Mouse (Mus musculus): ENCODE measurements around the gene Coro6.

Gene Coro6

DNA sequence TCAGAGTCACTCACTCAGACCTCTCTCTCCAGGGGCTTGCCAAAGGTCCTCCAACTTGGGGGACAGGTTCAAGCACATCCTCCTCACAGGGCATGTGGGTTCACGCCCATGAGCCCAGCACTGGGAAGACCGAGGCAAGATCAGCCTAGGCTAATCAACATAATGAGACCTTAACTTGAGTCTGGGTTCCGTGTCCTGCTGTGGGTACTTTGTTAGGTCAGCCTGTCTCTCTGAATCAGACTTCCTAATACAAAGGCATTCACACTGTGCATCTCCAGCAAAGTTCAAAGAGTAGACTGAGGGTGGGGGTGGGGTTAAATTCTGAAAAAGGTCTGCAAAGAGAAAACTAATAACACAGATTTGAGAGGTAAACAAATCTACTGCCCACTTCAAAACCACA is 2.9 kb downstream of the Coro6 start:
- DNase-seq, result no peak

DNA sequence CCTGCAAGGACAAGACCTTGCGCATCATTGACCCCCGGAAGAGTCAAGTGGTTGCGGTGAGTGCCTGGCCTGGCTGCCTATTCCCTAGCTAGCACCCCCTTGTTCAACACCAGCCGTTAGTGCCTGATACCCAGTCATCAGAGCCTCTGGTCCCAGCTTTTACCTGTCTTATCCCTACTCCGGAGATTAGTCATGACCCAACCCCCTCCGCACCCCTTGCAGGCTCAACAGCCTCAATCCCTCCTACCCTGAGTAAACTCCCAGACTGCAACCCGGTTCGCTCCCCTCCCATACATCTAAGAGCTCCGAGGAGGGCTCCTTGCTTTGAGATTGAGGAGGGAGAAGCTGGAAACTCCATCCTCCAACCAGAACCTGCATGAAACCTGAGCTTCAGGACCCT is 4.3 kb downstream of the Coro6 start:
- DNase-seq, result no peak

DNA sequence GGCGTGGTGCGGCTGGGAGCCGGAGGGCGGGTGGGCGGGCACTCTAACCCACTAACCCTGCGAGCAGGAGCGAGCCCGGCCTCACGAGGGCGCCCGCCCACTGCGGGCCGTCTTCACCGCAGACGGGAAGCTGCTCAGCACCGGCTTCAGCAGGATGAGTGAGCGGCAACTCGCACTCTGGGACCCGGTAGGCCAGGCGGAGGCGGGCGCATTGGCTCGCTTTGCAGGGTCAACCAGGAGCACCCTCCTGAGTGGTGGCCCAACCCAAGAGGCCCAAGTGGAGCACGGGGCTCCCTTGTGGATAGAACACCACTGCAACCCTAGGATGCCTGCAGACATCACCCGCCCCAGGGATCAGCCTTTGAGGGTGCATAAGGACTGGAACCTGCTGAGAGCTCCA is 4.9 kb downstream of the Coro6 start:
- DNase-seq, result peak; percentile 87

DNA sequence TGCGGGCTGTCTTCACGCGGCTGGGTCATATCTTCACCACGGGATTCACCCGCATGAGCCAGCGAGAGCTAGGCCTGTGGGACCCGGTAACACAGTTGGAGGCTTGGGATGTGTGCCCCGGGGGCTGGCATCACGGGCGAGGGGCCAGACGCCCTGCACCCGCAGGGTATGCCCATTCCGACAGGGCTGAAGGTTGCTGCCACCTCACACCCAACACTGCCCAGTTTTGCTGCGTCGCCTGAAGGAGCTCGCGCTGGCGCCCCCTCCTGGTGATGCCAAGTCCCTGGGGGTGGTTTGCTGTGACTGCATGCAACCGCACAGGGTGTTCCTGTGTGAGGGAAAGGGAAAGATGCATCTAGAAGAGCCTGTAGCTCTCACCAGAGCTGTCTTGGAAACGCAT is 5.6 kb downstream of the Coro6 start:
- peak; percentile 89 for DNase-seq

DNA sequence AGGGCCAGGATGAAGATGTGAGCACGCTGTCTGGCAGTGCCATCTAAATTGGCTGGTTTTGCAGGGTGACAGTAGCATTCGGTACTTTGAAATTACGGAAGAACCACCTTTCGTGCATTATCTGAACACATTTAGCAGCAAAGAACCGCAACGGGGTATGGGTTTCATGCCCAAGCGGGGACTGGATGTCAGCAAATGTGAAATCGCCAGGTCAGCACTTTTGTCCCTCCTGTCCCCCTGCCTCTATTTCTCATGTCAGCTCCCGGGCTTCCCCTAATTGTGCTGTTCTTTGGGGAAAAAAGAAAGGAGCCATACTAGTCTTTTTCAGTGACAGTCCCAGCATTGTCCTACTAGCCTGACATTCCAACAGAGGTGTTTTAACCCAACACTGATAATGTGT is 6.2 kb downstream of the Coro6 start:
- no peak for DNase-seq

DNA sequence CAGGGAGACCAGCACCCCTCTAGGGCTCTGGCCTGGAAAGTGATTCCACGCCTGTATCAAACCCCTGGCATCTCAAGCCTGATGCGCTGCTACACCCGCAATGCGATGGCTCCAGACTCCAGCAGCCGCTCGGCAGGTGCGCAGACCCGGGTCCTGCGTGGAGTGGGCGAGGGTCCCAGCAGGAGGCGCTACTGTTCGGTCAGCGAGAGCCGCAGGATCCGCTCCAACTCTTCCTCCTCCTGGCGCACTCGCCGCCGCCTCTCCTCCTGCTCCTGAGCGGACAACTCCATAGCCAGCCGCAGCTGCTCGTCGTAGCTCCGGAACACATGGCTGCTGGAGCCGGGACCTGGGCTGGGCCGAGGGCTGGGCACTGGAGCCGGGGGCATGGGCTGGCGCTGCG is 9.2 kb downstream of the Coro6 start:
- DNase-seq, result no peak

DNA sequence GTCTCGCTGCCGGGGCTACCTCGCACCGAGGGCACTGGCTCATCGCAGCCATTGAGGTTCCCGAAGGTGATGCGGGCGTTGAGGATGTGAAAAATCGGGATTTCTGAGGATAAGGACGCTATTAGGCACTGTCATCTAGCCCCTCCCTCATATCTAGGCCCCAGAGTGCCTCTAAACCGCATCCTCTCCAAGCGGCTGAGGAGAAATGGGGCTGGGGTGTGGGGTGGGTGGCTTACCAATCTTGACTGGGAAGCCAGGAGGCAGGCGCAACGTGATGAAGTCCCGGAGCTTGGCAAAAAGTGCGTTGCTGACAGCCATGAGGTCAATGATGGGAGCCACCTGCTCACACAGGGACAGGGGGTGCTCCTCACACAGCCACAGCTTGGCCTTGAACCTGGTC is 10.6 kb downstream of the Coro6 start:
- DNase-seq, result no peak

DNA sequence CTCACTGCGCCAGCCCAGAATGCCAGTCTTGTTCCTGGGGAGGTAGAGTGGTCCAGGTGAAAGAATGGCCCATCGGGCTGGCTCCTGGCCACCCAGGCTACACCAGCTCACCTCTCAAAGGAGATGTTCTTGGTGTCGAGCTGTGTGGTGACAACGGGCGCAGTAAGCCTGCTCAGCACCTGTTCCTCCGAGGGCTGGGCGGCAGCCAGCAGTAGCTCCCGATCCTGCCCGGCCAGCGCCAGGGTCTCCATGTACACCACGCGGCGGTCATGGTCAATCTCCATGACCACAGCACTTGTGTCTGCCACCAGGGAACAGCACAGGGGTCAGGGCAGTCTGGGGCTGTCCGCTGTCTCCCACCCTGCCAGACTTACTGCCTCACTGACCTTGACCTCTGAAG is 14.0 kb downstream of the Coro6 start:
- no peak for DNase-seq

DNA sequence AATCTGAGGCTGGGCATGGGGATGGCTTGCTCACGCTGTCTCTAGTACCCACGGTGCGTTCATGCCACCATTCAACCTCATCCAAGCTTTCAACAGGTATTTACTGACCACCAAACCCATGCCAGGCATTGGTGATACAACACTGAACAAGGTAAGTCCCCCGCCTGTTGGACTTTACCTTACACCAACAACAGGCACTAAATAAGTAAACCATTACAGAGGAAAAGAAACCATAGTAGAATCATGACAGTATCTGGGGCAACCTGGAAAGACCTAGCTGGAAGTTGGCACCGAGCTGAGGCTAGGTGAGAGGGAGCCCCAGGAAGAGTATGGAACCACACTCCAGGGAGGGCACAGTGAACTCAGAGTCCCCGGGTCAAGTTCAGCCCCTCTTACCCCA is 14.7 kb downstream of the Coro6 start:
- no peak for DNase-seq

DNA sequence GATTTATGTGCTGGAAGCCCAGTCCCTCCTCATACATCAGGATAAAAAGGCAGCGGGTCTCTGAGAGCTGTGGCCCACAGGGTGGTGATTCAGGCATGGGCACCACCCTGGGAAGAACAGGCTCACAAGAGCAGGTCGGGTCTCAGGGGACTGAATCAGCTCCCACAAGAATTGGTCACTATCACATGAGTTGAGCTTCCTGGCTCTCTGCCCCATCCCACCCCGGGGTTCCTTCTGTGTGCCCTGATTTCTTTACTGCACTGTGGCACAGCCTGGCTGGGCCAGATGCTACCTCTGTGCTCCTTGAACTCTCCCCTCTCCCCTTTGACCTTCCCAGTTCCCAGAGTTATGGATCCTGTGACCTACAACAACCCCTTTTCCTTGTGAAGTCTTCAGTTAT is 20.8 kb downstream of the Coro6 start:
- DNase-seq, result no peak

DNA sequence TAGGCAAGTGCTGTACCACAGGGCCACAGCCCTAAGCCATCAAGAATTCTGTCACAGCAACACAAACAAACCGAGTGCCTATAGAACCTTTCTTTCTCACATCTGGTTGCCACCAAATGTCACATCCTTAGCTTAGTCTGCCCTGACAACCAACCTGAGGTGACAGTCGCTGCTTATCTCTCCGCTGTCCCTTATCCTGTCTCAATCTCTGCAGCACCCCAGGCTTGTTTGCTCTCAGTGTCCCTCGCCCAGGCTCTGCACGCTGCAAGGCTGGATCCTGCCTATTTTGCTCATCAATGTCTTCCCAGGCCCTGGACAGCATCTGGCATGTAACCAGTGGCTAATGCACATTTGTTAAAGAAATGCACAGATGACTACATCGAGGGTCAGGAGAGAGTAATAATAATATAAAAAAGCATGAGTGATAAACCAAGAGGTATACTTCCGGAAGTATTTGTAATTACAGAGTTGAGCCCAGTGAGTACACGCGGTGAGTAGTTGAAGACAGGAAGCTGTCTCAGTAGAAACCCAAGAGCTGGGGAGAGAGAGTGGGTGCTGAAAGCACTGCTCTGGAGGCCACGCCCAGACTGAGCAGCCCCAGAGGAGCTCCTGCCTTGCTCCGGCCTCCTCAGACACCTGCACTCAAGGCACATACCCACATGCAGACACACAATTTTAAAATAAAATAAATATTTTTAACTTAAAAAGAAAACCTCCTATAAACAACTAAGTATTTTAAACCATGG is 21.5 kb downstream of the Coro6 start:
- peak; percentile 32 for DNase-seq

DNA sequence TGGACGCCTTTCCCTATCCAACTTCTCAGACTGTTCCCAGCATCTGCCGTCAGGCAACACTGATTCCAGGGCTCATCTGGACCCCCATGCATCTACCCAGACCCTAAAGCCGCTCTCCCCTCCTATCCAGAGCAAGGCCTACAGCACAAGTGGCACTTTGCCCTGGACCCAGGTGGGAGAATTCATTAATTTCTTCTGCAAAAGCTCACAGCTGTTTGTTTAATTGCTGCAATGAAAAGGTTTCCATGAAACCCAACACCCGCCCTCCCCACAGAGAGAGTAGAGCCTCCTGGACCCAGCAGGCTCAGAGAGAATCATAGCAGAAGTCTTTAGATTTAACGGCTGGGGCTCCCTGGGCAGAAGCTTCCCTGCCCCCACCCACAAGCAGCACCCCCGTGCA is 23.0 kb downstream of the Coro6 start:
- DNase-seq, result no peak

DNA sequence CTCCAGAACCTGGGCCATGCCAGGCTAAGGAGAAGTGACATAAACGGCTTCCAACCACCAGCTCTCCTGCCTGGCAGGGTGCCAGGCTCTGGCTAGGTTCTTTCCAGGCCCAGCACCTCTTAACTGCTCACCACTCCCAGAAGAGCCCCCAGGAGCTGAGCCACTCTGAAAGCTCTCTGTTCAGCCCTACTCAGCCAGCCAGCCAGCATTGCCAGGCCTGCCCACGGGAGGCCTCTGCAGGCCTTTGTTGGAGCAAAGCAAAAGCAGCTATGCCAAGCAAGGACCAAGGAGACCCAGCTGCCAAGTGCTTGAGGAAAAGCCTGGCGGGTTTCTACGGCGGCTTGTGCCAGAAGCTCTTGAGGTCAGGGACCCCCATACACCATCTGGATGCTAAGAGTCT is 24.6 kb downstream of the Coro6 start:
- DNase-seq, result no peak

DNA sequence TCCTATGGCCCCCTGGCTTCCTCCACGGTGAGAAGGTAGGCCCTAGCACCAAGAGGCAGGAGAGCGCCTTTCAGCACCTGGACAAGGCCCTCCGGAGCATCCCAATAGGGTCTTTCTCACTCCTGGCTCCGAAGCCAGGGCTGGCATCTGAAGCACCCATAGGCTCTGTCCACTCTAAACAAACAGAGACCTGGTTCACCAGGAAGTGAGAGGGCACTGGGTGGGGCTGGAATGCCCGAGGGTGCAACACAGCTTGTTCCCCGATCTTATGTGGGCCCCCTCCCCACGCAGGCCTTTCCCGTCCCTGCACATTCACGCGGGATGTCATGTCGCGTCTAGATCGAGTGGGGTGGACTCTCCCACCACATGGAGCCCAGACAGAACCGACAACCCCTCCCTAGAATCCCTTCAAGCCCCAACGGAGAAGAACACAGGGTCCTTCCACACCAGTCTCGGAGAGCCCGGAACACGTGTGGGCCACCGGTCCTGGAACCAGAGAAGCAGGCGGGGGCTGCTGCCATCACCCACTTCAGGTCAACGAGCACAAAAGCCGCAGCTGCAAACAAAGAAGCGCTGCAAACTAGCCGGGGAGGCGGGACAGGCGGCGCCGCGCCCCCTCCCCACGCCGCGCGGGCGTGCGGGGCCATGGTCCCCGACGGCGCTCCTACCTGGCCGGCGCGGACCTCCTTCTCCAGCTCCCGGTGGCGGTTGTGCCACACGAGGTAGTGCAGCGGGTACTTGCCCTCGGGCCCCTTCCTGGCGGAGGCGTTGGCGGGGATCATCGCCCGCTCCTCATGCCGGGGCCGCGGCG is 26.8 kb downstream of the Coro6 start:
- peak; percentile 15 for DNase-seq

DNA sequence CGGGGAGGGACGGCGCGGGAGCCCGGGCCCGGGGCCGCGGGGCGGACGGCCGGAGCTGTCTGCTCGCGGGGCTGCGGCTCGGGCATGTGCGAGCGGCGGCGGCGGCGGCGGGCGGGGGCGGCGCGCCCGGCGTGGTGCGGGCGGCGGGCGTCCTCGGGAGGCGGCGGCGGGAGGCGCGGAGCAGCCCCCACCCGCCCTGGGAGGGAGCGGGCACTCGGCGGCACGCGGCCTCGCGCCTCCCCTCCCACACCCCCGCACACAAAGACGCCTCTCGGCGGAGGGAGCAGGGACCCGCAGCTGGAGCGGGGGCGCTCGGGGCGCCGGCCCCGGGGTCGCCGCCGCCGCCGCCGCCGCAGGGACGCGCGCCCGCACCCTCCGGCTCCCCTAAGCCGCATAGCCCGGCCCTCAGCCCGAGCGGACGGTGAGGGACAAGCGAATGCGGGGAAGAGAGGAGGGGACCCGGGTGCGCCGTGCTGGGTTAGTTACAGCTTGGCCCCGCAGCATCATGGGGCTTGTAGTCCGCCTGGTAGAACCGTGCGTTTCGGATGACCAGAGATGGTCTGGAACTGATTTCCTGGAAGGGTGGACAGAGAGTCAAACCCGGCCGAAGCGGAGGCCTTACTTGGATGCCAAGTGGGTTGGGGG is 27.5 kb downstream of the Coro6 start, which contains the start of gene Ankrd13b:
Gene Ankrd13b (minus strand): TSS at position 88 of the 645 bp plus-strand sequence.
- DNase-seq, result peak; percentile 80

DNA sequence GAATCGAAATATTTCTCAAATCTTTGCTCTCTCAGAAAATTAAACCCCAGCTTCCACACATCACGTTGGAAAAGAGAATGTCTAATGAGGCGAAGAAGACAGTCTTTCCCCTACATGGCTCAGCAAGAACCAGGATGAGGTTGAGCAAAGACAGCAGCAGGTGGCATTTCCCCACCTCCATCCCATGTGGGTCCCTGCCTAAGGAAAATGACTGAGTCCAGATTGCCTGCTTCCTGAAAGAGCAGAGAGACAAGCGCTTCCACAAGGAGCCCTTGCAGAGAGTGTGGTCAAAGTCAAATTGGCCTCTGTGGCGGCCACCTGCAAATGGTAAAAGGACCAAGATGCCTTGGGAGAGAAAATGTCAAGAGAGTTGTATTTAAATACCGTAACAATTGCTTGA is 28.2 kb downstream of the Coro6 start:
- DNase-seq, result no peak

DNA sequence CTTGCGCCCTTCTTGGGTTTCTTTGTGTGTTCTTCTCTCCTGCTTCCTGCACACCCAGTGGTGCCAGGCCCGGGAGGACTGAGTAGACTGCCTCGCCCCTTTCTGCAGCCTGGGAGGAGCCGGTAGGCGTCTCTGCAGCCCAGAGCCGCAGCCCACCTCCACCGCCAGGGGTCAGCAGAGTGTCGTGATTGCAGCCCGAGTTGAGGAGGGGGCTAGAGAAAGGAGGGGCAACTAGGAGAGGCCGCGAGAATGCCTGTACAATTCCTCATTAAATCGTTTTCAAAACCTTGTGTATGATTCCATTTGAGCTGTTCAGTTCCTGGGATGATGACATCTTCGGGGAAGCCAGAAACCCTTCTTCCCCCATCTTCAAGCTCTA is 28.9 kb downstream of the Coro6 start:
- peak; percentile 94 for DNase-seq

DNA sequence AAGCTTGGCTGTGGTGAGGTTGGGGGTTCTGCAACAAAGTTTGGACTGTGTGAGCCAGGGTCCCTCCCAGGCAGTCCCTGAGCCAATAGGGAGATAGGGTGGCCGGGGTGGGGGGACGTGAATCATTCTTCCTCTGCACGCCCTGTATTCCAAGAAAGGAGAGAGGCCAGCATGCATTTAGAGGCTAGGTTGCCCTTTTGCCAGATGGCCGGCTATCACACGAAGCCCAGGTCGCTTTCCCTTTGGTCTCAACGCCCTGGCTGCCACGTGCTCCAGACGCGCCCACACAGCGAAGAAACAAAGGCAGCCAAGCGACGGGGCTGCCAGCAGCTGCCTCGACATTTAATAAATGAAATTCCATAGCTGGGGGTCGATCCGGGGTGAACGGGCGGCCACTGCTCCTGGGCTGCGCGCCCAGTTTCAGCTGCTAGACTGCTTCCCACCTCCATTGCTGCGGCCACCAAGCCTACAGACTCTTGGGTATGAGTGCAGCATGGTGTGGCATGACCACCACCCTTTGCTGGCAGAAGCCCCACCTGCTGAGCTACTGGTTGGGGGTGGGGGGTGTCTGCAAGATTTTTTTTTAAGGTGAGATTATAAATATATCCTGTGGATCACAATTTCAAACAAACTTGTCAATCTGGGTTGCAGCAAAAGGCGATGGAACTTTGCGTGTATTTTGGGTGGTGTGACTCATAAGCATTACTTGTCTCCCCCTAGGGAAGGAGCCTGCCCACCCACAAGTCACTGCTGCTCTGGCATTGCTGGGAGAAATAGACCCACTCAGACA is 29.5 kb downstream of the Coro6 start:
- peak; percentile 67 for DNase-seq

DNA sequence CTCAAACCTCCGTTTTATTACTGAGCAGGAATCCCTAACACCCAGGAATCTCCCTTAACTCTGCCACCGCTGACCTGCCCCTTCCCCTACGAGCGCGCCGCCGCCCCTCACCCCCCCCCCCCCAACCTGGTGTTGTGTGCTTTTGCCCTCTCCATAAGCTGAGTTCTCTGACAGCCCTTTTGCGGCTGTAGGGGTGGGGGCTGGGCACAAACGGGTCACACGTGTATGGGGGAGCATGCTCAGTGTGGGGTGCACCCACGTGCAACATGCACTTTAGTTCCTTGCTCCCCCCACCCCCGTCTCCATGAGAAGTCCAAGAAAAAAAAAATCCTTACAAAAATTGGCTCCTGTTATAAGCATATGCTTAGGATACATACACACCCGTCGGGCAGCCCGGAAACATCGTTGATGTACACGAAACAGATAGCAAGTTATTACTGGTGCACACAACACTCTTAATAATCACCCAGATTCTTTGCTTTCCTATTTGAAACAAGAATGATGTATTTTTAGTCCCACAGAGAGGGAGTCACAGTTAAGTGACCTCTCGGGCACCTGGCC is 30.2 kb downstream of the Coro6 start:
- no peak for DNase-seq

DNA sequence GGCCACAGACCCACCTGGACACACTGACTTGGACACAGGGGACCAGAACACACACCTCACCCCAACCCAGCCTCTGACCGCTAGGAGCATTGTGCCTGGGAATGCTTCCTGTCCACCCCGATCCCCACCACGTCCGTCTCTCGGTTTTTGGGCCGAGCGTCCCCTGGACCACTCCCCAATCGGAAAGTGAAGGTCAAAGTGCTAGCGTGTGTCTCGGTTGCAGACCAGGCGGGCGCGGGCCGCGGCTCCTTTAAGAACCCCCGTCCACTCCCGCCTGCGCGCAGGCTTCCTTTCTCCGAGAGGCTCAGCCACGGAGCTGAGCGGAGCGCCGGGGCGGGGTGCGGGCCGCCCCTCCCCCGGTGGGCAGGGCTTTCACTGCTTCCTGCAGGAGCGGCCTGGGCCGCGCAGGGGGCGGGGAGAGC is 30.7 kb downstream of the Coro6 start:
- peak; percentile 97 for DNase-seq

DNA sequence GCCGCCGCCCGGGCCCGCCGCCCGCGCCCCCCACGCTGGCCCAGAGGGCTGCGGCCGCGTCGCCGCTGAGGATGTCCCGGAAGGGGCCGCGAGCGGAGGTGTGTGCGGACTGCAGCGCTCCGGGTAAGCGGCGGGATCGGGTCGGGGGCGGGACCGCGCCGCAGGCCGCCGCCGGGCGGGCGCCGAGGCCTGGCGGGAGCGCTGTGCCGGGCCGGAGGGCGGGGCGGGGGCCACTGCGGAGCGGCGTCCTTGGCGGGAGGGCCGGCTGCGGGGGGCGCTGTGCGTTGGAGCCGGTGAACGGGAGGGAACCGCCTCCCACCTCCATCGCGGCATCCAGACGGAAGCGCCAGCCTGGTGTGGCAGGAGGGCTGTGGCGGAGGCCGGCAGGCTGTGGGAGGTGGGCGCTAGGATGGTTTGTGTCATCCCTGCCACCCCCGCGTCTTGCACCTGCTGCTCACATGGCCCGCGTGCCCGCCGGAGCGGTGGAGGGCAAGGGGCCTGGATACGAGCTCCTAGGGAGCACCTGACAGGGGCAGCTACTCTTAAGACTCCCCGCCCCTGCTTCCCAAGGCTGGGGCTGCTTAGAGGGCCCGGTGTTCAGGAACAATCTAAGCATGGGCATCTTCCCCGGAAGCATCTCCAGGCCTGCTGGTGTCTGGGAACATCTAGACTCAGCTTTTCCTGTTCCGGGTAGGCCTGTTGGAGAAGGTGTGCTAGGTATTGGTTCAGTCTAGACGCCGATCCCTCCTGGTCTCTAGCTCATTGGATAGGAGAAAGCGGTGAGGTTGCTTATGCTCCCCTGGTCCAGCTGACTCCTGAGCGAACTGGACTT is 31.5 kb downstream of the Coro6 start, which contains the start of gene Git1:
Gene Git1 (plus strand): TSS at position 51 of the 832 bp plus-strand sequence.
- DNase-seq, result peak; percentile 44

DNA sequence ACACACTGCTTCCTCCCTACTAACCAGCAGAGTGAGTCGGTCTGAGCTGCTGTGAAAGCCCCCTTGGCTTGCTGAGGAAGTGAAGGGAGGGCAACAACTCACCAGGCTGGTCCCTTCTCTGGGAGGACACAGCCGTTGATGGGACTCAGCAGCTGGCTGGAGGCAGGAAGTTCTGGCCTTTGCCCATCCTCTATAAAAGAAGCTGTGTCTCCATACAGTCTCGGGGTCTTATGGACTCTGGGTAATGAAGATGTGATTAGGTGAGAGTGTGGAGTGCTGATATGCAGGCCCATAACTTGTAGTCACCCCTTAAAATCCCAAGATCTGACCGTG is 32.1 kb downstream of the Coro6 start:
- DNase-seq, result no peak

Measured in lung, postnatal 36 days (tissue).